Mouse (Mus musculus) cortical plate, adult 2 months (tissue): Measurements from ENCODE around the gene Kars.

Experiments used
- CTCF ChIP-seq: fragments of 200-500 bp; IDR thresholded peaks from 2 replicates; pipeline ENCODE4 v1.5.1; 2011; ENCODE audit warnings: mild to moderate bottlenecking, control low read depth, low read length; ENCODE audit not compliant: insufficient read depth; ENCODE audit errors: extremely low read depth
- POLR2A ChIP-seq: fragments of 200-500 bp; IDR thresholded peaks from 2 replicates; pipeline ENCODE4 v1.6.1; 2011; ENCODE audit warnings: mild to moderate bottlenecking, low read length, control low read depth; ENCODE audit not compliant: insufficient read depth; ENCODE audit errors: extremely low read depth

DNA sequence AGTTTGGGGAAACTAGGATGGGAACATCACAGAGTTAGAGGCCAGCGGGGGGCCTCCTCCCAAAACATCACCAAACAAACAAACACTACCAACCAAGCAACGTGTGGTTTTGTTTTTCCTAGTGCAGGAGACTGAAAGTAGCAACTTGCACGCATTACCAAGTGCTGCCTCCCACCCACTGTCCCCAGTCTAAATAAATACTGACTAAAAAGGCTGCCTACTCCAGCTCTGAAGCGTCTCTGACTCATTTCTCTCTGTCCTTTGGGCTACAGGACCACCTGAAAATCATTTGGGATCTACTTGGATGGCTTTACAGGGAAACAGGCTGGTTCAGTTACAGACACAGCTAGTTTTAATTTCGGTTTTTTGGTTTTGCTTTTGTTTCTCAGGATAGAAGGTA, 46.8 kb downstream of the Kars start:
- TF ChIP-seq POLR2A (no peak), CTCF (no peak)
